Mouse (Mus musculus): Measurements from ENCODE around the gene Stxbp4. TPM values are rescaled to one million over a fixed set of nuclear protein-coding genes. Genes with fewer than 3 reads are reported as not detected.

Gene Stxbp4
- 1.2 and 1.4 TPM in 2 replicates for polyA plus RNA-seq (2012; rRNA removed)

DNA sequence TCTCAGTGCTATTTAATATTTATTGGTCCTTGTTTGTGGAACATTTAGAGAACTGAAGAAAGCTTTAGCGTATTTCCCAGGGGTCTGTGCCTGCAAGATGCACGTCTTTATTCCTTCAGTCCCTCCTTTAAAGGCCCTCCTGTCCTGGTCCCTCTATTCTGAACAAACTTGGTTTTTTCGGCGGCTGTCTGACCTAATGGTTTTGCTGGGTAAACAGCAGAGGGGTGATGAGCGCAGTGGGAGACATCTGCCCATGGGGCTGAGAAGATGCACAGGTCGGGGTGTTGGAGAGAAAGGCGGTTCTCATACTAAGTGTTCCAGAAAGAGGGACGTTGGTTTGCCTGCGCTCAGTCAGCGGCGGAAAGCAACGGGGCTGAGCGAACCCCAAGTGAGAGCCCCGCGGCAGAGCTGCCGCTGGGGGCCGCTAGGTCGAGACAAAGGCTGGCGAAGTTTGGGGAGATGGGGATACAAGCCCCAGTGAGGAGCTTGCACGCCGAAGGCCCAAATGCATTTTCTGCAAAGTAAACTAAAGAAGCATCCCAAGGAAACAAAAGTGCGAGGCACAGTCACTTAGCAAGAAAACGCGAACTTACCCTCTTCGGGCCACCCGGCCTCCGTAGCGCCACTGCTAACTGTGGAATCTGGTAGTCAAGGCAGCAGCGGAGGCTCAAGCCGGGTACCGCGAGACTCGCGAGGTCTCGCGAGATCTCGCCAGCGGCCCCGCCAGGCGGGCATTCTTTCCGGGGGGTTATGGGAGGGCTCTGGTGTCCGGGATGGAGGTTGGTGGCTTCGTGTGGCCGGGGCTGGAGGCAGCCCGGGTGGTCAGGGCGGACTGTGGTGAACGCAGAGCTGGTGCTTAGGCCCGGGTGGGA lies at the start of gene Stxbp4, which contains the start of gene Cox11:
Gene Stxbp4, minus strand, starts transcription at position 645 of the 872 bp plus-strand sequence.
Gene Cox11, plus strand, starts transcription at position 734 of the 872 bp plus-strand sequence.

Other genes starting within 250 kb of the Stxbp4 start
- gene Hlf, start 247.2 kb downstream of the Stxbp4 start, polyA plus RNA-seq (2012; rRNA removed): 5.0 and 6.2 TPM in 2 replicates
- 15.0 and 15.2 TPM in 2 replicates for gene Cox11, start 89 bp upstream of the Stxbp4 start, polyA plus RNA-seq (2012; rRNA removed)
- gene Tom1l1, start 50.3 kb upstream of the Stxbp4 start, polyA plus RNA-seq (2012; rRNA removed): 13.7 and 13.9 TPM in 2 replicates